Mouse (Mus musculus): ENCODE data around the gene Gucy2g.

- no peak for TF ChIP-seq USF1 (IDR thresholded peaks at IDR 0.05; ENCODE audit: low read depth, low read length)
- no peak for TF ChIP-seq GATA1 (IDR thresholded peaks at IDR 0.05; ENCODE audit: low read depth, low read length)
Observed at GRCm38 (mm10) chr19:55180433-55180832, 60.6 kb downstream of the Gucy2g start, which contains the start of gene Tectb.

All from MEL (cell line).